Mouse (Mus musculus) midbrain, embryonic 14.5 days (tissue): ENCODE measurements around the gene Ciart. TPM values are rescaled to one million over a fixed set of nuclear protein-coding genes. Genes with fewer than 3 reads are reported as not detected.
"Not testable (repeated sequence)": the region's sequence is repeated elsewhere in the genome, so short reads cannot be mapped to it uniquely, and the experiment has no call there.

Experiments used
- ATAC-seq: fragments of 200-750 bp; cut with Nextera tagmentation; 2 replicates; pipeline ENCODE4 v1.8.0; 2017; ENCODE audit warnings: moderate number of reproducible peaks, moderate library complexity; ENCODE audit not compliant: low FRiP score, low TSS enrichment
- DNase-seq: peaks from one replicate; pipeline ENCODE4 v3.0.0-alpha.2; 2015
- H3K27ac ChIP-seq: fragments of 300-500 bp; sonication (generic); replicated peaks from 2 replicates; pipeline ENCODE4 v1.5.1; 2014; ENCODE audit warnings: mild to moderate bottlenecking, low read depth, low read length, moderate library complexity
- H3K27me3 ChIP-seq: fragments of 300-500 bp; sonication (generic); 2 replicates; pipeline ENCODE4 v1.6.1; 2014; ENCODE audit warnings: low read length, control low read depth, mixed read lengths; ENCODE audit not compliant: control insufficient read depth, insufficient read depth
- H3K36me3 ChIP-seq: fragments of 300-500 bp; sonication (generic); 2 replicates; pipeline ENCODE4 v1.6.1; 2014; ENCODE audit warnings: low read length, control low read depth; ENCODE audit not compliant: control insufficient read depth, insufficient read depth
- H3K4me1 ChIP-seq: fragments of 300-500 bp; sonication (generic); 2 replicates; pipeline ENCODE4 v1.6.1; 2014; ENCODE audit warnings: mild to moderate bottlenecking, antibody characterized with exemption, low read length, control low read depth; ENCODE audit not compliant: control insufficient read depth, insufficient read depth
- H3K4me2 ChIP-seq: fragments of 300-500 bp; sonication (generic); 2 replicates; pipeline ENCODE4 v1.6.1; 2014; ENCODE audit warnings: mild to moderate bottlenecking, low read length, moderate library complexity
- H3K4me3 ChIP-seq: fragments of 300-500 bp; sonication (generic); replicated peaks from 2 replicates; pipeline ENCODE4 v1.5.1; 2014; ENCODE audit warnings: low read depth, low read length
- H3K9ac ChIP-seq: fragments of 300-500 bp; sonication (generic); replicated peaks from 2 replicates; pipeline ENCODE4 v1.6.1; 2014; ENCODE audit warnings: mild to moderate bottlenecking, low read length, moderate library complexity
- H3K9me3 ChIP-seq: fragments of 300-500 bp; sonication (generic); 2 replicates; pipeline ENCODE4 v1.6.1; 2016; ENCODE audit warnings: low read length, control low read depth, mixed read lengths; ENCODE audit not compliant: control insufficient read depth
- WGBS: fragments of 180-500 bp; shearing (Covaris S2); extraction: QIAGEN DNeasy Blood & Tissue Kit; methylation state at CpG from one replicate; pipeline ENCODE4 v1.1.7; 2014; 5-methylcytosine and 5-hydroxymethylcytosine counted together
- polyA plus RNA-seq: library from polyadenylated mRNA; unstranded; fragments of >200 nt; fragmentation: Nextera tagmentation; extraction: Ambion mirVana; gene quantifications from 2 replicates; pipeline ENCODE4 v1.2.1, GENCODE M21; 2014

Gene Ciart
- polyA plus RNA-seq, 1 experiment from 2014 or later: 3.9 TPM

- H3K27me3 ChIP-seq: no peaks in the 10 kb centered on the region
- peaks cover 12% of the 10 kb centered on the region for H3K4me1 ChIP-seq
- H3K27ac ChIP-seq: no peak overlapping the region
- no peak for ATAC-seq
- H3K36me3 ChIP-seq: no peaks in the 10 kb centered on the region
- H3K4me2 ChIP-seq: peak overlapping the region; percentile 53
- H3K9me3 ChIP-seq: no peaks in the 10 kb centered on the region
- peak overlapping the region; percentile 24; the same call in 1 of the 2 replicates for H3K9ac ChIP-seq
- no peak for DNase-seq
- 1% methylated on average over 15 of the region's 15 CpGs for WGBS
- H3K4me3 ChIP-seq: peak overlapping the region; percentile 13; the same call in 1 of the 2 replicates
Measured at GRCm38 (mm10) chr3:95903753-95904502, 21.9 kb upstream of the Ciart start.

GRCm38 (mm10) chr3:95902643-95903042, 20.6 kb upstream of the Ciart start:
- peaks cover 7% of the 10 kb centered on the region; the same call in 1 of the 2 replicates for H3K36me3 ChIP-seq
- peaks cover 12% of the 10 kb centered on the region for H3K4me1 ChIP-seq
- no peak for ATAC-seq
- no peak overlapping the region for H3K4me3 ChIP-seq
- DNase-seq: no peak
- H3K9ac ChIP-seq: no peak overlapping the region
- no peaks in the 10 kb centered on the region for H3K9me3 ChIP-seq
- H3K27ac ChIP-seq: no peak overlapping the region
- H3K27me3 ChIP-seq: no peaks in the 10 kb centered on the region
- WGBS: 27% methylated on average over 6 of the region's 6 CpGs
- no peak overlapping the region; the same call in 1 of the 2 replicates for H3K4me2 ChIP-seq

GRCm38 (mm10) chr3:95902373-95902625, 20.2 kb upstream of the Ciart start:
- Histone ChIP-seq H3K4me1 (peaks cover 12% of the 10 kb centered on the region), H3K27me3 (no peaks in the 10 kb centered on the region), H3K9me3 (no peaks in the 10 kb centered on the region), H3K4me2 (no peak overlapping the region), H3K36me3 (peaks cover 8% of the 10 kb centered on the region; the same call in 1 of the 2 replicates), H3K27ac (no peak overlapping the region), H3K9ac (no peak overlapping the region), H3K4me3 (no peak overlapping the region)
- DNase-seq (no peak), ATAC-seq (no peak)

GRCm38 (mm10) chr3:95901616-95902372, 19.7 kb upstream of the Ciart start:
- Histone ChIP-seq H3K27ac (no peak overlapping the region), H3K4me2 (no peak overlapping the region), H3K4me1 (peaks cover 12% of the 10 kb centered on the region), H3K9ac (no peak overlapping the region), H3K4me3 (no peak overlapping the region), H3K9me3 (no peaks in the 10 kb centered on the region), H3K27me3 (no peaks in the 10 kb centered on the region), H3K36me3 (peaks cover 8% of the 10 kb centered on the region; the same call in 1 of the 2 replicates)
- WGBS: 68% methylated on average over 9 of the region's 9 CpGs
- ATAC-seq: no peak
- DNase-seq: no peak

GRCm38 (mm10) chr3:95899800-95900524, 17.9 kb upstream of the Ciart start:
- ATAC-seq (no peak), DNase-seq (no peak)
- Histone ChIP-seq H3K36me3 (peaks cover 8% of the 10 kb centered on the region; the same call in 1 of the 2 replicates), H3K4me3 (no peak overlapping the region), H3K9ac (no peak overlapping the region), H3K27ac (no peak overlapping the region), H3K27me3 (no peaks in the 10 kb centered on the region), H3K9me3 (no peaks in the 10 kb centered on the region), H3K4me2 (no peak overlapping the region), H3K4me1 (peaks cover 8% of the 10 kb centered on the region)
- WGBS: 81% methylated on average over 13 of the region's 13 CpGs

DNA sequence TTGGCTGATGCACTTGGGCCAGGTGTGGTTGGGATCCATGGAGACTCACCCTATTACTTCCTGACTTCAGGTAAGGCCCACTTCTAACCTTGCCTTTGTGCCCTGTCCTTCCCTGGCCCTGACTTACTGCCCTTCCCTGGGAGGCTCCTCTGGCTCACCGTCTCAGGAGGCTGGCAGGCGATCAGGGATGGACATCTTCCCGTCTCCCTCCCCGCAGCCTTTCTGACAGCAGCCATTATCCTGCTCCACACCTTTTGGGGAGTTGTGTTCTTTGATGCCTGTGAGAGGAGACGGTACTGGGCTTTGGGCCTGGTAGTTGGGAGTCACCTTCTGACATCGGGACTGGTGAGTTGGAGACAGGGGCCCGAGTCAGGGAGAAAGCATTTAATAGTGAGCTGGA, 13.4 kb upstream of the Ciart start:
- not testable (repeated sequence) for H3K27ac ChIP-seq, H3K4me2 ChIP-seq, H3K4me3 ChIP-seq, H3K27me3 ChIP-seq, H3K9ac ChIP-seq, H3K36me3 ChIP-seq, H3K9me3 ChIP-seq, DNase-seq, ATAC-seq
- peaks cover 12% of the 10 kb centered on the region for H3K4me1 ChIP-seq
- WGBS: 87% methylated on average over 7 of the region's 7 CpGs

GRCm38 (mm10) chr3:95894317-95895160, 12.5 kb upstream of the Ciart start:
- Histone ChIP-seq H3K9me3 (no peaks in the 10 kb centered on the region), H3K4me2 (peak overlapping the region; percentile 92), H3K4me3 (peak overlapping the region; percentile 59), H3K4me1 (peaks cover 12% of the 10 kb centered on the region), H3K27ac (0 out of 2 replicates have a peak overlapping the region, but pooled peaks have one; percentile 41), H3K27me3 (no peaks in the 10 kb centered on the region), H3K9ac (peak overlapping the region; percentile 72), H3K36me3 (peaks cover 8% of the 10 kb centered on the region; the same call in 1 of the 2 replicates)
- 18% methylated on average over 16 of the region's 16 CpGs for whole genome bisulfite sequencing
- DNase-seq (peak; percentile 40), ATAC-seq (no peak)
